Mouse (Mus musculus): ENCODE results near the gene Vmo1.
"Not testable (repeated sequence)": the region's sequence is repeated elsewhere in the genome, so short reads cannot be mapped to it uniquely, and the experiment has no call there.

Vmo1 gene

DNA sequence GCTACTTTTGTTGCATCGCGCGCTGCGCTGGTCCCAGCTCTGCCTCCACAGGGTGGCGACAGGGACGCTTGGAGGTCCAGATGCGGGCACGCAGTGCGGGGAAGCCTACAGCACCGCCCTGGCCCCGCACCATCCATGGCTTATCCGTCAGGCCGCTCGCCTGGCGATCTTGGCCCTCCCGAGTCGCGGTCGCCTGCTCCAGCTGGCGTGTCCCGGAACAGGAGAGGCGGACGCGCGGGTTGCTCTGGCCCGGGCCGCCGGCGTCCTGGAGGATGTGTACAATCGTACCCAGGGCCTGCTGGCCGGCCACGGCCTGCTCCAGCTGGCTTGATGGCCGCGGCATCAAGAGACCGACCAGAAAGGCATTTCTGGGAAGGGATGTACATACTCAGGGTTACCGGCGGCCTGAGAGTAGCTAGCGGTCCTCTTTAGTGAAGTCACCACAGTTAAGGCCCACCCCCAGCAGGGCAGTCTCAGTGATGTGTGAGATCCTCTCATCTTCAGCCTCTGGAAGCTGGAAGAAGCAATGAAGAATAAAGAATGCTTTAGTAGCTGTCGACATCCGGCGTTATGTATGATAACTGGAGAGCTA is 5.9 kb upstream of the Vmo1 start:
- DNase-seq (ENCODE audit: low spot score): no peak

- DNase-seq (ENCODE audit: low spot score): no peak
Measured at GRCm38 (mm10) chr11:70518923-70519322, 4.5 kb upstream of the Vmo1 start, which contains the start of gene Gltpd2. Gene Gltpd2, plus strand, starts transcription at chr11:70519196.

- DNase-seq (ENCODE audit: low spot score): no peak
Measured at GRCm38 (mm10) chr11:70518436-70518835, 4.0 kb upstream of the Vmo1 start.

GRCm38 (mm10) chr11:70516352-70516751 is 1.9 kb upstream of the Vmo1 start:
- DNase-seq (ENCODE audit: low spot score): no peak

GRCm38 (mm10) chr11:70513520-70513919 is 896 bp downstream of the Vmo1 start:
- no peak for DNase-seq (ENCODE audit: low spot score)

DNA sequence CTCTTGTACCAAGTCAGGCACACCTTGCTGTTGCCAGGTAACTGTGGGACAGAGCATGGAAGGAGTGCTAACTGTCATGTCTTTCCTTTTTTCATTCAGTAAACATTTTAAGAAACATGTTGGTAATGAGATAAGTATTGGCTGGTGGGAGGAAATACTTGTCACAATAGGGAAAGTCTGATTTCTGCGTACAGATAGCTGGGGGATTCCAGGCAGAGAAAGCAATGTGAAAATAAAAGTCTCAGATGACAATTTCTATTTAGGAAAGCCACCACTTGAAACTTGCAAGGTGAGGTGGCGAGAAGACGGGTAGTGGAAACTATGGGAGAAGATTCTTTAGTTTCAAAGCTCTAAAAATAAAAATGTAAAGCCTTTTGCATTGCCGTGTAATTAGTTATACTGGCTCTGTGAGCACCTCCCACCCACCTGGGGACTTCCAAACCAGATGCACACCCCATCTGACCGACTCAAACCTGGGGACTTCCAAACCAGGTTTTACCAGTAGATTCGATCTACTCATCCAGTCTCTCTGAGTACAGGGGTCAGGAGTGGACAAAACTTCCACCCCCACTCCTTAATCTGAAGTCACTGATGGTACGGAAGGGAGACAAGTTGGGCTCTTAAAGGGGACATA is 1.6 kb downstream of the Vmo1 start:
- DNase-seq (ENCODE audit: low spot score): no peak

DNA sequence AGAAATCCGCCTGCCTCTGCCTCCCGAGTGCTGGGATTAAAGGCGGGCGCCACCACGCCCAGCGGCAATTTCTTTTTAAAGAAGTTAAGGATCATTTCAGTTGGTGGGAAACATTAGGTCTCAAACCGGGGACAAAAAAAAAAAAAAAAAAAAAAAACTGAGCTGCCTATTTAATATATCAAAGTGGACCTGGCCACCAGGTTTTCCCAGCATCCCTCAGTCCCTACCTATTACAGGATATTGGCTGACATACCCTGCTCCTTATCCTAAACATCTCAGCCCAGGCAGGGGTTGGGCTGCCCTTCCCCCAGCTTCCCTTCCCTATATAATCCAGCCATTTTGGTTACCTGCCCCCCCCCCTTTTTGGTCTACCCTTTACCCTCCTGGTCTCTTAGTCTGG is 2.6 kb downstream of the Vmo1 start:
- DNase-seq (ENCODE audit: low spot score): no peak

DNA sequence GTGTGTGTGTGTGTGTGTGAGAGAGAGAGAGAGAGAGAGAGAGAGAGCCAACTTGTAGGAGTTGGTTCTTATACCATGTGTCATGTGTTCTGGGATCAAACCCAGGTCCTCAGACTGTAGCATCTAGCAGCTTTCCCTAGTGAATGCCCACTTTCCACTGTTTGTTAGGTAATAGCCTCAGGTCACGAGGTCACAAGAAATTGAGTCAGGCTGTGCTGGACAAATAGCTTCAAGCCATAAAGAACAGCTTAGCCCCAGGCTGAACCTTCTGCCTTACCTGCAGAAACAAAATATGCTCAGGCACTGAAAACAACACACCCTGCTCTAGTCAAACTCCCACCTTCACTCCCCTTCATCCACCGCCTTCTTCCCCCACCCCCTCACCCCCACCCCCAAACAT is 3.2 kb downstream of the Vmo1 start:
- DNase-seq (ENCODE audit: low spot score): no peak

DNA sequence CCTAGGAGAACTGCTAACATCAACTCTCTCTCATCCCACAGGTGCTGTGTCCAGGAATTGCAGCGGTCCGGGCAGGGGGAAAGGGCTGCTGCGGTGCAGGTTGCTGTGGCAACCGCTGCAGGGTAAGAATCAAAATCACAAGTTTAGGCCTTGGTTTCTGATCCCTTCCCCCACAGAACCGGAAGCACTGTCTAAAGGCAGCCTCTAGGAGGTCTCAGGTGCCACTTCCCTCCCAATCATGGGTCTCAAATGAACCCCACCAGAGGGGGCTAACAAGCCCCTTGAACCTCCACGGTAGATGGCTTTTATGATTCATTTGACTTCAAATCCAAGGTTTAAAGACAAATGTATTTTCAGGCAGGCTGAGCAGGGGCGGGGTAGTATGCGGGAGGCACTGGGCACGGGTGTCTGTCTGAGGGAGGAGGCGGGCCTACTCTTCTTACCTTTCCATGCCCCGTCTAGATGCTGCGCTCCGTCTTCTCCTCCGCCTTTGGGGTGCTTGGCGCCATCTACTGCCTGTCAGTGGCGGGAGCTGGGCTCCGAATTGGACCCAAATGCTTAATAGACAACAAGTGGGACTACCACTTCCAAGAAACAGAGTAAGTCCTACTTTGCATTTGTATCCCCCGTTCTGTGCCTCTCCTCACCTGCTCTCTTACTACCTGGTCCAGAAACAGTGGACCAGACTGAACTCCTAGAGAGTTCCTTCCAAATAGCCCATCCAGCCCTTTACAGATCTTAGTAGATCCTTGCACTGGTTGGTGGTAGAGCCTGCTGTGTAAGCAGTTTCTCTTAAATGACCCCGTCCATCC is 4.5 kb downstream of the Vmo1 start:
- DNase-seq (ENCODE audit: low spot score): no peak

GRCm38 (mm10) chr11:70506962-70507515 is 7.4 kb downstream of the Vmo1 start:
- no peak for DNase-seq (ENCODE audit: low spot score)

- no peak for DNase-seq (ENCODE audit: low spot score)
Measured at GRCm38 (mm10) chr11:70506385-70506784, 8.0 kb downstream of the Vmo1 start.

- DNase-seq (ENCODE audit: low spot score): no peak
Measured at GRCm38 (mm10) chr11:70504970-70505369, 9.4 kb downstream of the Vmo1 start, which contains the start of gene Tm4sf5. Gene Tm4sf5, plus strand, starts transcription at chr11:70505244.

DNA sequence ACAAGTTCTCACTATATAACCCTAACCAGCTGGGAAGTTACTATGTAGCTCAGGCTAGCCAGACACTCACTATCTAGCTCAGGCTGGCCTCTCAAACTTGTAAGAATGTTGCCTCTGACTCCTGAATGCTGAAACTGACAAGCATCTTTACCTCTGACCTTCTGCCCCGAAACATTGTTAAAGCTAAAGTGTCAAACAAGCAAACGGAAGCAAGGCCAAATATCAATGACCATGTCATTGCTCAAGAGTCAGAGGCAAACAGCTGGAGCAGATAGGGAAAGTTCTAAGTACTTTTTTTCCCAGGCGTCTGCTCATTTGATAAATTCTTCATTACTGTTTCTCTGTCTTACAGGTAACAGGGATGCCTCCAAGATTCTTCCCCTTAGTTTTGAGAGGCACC is 12.4 kb downstream of the Vmo1 start:
- DNase-seq (ENCODE audit: low spot score): no peak

DNA sequence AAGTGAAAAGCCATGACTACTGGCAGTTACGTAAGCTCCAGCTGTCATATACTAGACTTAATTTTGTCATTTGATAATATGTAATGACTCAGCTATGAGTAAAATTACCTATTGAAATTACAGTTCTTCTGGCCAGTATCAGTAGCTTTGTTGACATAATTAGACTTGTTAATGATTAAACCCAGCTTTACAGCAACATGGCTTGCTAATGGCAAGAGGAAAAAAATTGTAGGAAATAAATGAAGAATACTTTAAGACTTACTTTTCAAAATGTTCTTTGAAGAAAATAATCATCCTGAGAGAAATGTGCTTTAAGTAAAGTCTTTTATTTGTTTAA is 14.0 kb downstream of the Vmo1 start:
- DNase-seq (ENCODE audit: low spot score): no peak

GRCm38 (mm10) chr11:70499566-70500475 is 14.6 kb downstream of the Vmo1 start:
- no peak for DNase-seq (ENCODE audit: low spot score)

DNA sequence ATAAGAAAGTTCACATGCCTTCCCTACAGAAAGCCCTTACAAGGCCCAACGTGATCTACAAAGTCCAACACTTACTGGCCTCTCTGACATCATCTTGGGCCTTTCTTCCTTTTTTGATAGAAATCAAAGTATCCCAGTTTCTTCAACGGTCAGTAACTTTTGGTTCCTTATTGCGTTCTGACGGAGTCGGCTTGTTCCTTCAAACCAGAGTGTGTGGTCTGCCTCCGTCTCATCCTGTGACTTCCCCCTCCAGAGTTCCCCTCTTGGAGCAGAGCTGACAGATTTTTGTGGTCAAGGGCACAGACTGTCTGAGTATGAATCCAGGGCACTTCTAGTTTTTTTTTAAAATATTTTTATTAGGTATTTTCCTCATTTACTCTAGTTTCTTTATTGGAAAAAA is 24.7 kb downstream of the Vmo1 start:
- no peak for DNase-seq (ENCODE audit: low spot score)

DNA sequence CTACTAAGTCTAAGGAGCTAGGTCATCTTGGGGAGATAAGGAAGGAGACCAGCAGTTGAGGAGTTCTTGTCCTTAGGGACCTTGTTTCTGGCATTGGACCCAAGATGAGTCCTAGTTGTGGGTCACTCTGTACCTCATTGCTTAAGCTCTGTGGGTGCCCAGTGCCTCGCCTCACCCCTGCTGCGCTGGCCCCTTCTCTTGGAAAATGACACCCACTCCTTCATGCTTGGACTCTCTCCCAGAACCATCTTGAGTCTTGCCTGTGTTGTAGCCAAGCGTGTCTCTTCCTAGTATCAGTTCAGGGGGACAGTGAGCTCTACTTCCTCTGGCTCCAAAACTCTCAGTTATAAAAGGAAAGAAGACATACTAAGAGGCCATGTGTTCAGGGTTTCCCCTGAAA is 25.3 kb downstream of the Vmo1 start:
- no peak for DNase-seq (ENCODE audit: low spot score)

GRCm38 (mm10) chr11:70487816-70488215 is 26.6 kb downstream of the Vmo1 start:
- no peak for DNase-seq (ENCODE audit: low spot score)

- DNase-seq (ENCODE audit: low spot score): no peak
Measured at GRCm38 (mm10) chr11:70485498-70485897, 28.9 kb downstream of the Vmo1 start.

- DNase-seq (ENCODE audit: low spot score): no peak
Measured at GRCm38 (mm10) chr11:70474872-70475534, 39.4 kb downstream of the Vmo1 start.

GRCm38 (mm10) chr11:70473291-70473690 is 41.1 kb downstream of the Vmo1 start:
- DNase-seq (ENCODE audit: low spot score): not testable (repeated sequence)
